Mouse (Mus musculus) cortical plate, adult 2 months (tissue): ENCODE results near the gene 2310007B03Rik.

Experiments used
- CTCF ChIP-seq: fragments of 200-500 bp; IDR thresholded peaks from 2 replicates; pipeline ENCODE4 v1.5.1; 2011; ENCODE audit warnings: mild to moderate bottlenecking, control low read depth, low read length; ENCODE audit not compliant: insufficient read depth; ENCODE audit errors: extremely low read depth
- POLR2A ChIP-seq: fragments of 200-500 bp; IDR thresholded peaks from 2 replicates; pipeline ENCODE4 v1.6.1; 2011; ENCODE audit warnings: mild to moderate bottlenecking, low read length, control low read depth; ENCODE audit not compliant: insufficient read depth; ENCODE audit errors: extremely low read depth

- TF ChIP-seq CTCF: no peak
- TF ChIP-seq POLR2A: no peak
Observed at GRCm38 (mm10) chr1:93115471-93115870, 45.3 kb downstream of the 2310007B03Rik start.
